8 mouse cellular contexts compared by ENCODE assay signal in genomic region chr4:98922061-98922642, GRCm38 (mm10). TPM values are rescaled to one million over a fixed set of nuclear protein-coding genes. Genes with fewer than 3 reads are reported as not detected.
DNase-seq lines count a peak whose midpoint lies in the region; ATAC-seq lines count a peak whose summit lies in the region.

No protein-coding gene starts in this region.

- H3K27ac ChIP-seq in forebrain, embryonic 16.5 days (ENCODE audit: low read length) = peak overlapping the region; percentile 92

- peak overlapping the region; percentile 65 for H3K4me3 ChIP-seq in forebrain, embryonic 16.5 days (replicated peaks; ENCODE audit: low read length)

- WGBS in forebrain, embryonic 16.5 days = 13% methylated on average over 18 of the region's 18 CpGs

- peak overlapping the region; percentile 86 for H3K4me2 ChIP-seq in forebrain, embryonic 16.5 days (ENCODE audit: low read length)

- ATAC-seq in forebrain, embryonic 16.5 days = peak; percentile 0

- peaks cover 2% of the 10 kb centered on the region; the same call in 1 of the 2 replicates for H3K9me3 ChIP-seq in forebrain, embryonic 16.5 days (ENCODE audit: control insufficient read depth, low read length)

- no peaks in the 10 kb centered on the region for H3K27me3 ChIP-seq in forebrain, embryonic 16.5 days (replicated peaks; ENCODE audit: control insufficient read depth, insufficient read depth, low read length)

- peak; percentile 23 for DNase-seq in thymus, postnatal 0 days (ENCODE audit: low spot score)
- DNase-seq in thymus, postnatal 4 days = no peak
- DNase-seq in cerebellum, adult 11-12 months = peak; percentile 51
- peak; percentile 11 to 19 for DNase-seq in kidney, adult 8-10 months
- DNase-seq in lung, postnatal 10 days = peak; percentile 34
- DNase-seq in testis, postnatal 14 days (ENCODE audit: low spot score) = peak; percentile 24
- DNase-seq in layer of hippocampus, adult 8-10 months (ENCODE audit: low spot score in 2 of 2) = no peak

- no peaks in the 10 kb centered on the region for H3K36me3 ChIP-seq in forebrain, embryonic 16.5 days (ENCODE audit: control insufficient read depth, insufficient read depth)

- peak overlapping the region; percentile 71 for H3K9ac ChIP-seq in forebrain, embryonic 16.5 days (replicated peaks; ENCODE audit: low read depth, low read length)

- H3K4me1 ChIP-seq in forebrain, embryonic 16.5 days (replicated peaks; ENCODE audit: control insufficient read depth, insufficient read depth, low read length) = peaks cover 20% of the 10 kb centered on the region

RNA-seq across cellular contexts. Expression of gene Usp1, which starts 1.5 kb away (rescaled TPM):
- 143 and 149 TPM in 2 replicates for polyA plus RNA-seq in thymus, postnatal 0 days (2015; fragmentation: Nextera tagmentation; extraction: Ambion mirVana)
- polyA plus RNA-seq in forebrain, embryonic 16.5 days (2015; fragmentation: Nextera tagmentation; extraction: Ambion mirVana) = 47.1 and 54.1 TPM in 2 replicates
- 10 to 100 TPM; 25.5 to 29.2 (median 26.7) TPM for total RNA-seq in layer of hippocampus, adult 8-10 months (2022)

Comparison
In these comparisons a context has a peak if more than half of its experiments do, and no peak if none do; other contexts are left out.
1. DNase-seq: peak in thymus, postnatal 0 days (single experiment), cerebellum, adult 11-12 months (single experiment), kidney, adult 8-10 months (2 of 2), lung, postnatal 10 days (single experiment) and testis, postnatal 14 days (single experiment); none in thymus, postnatal 4 days (single experiment) and layer of hippocampus, adult 8-10 months (0 of 2).